Mouse (Mus musculus) layer of hippocampus, postnatal 14 days (tissue): ENCODE results near the gene Itpr2. TPM values are rescaled to one million over a fixed set of nuclear protein-coding genes. Genes with fewer than 3 reads are reported as not detected.

Experiments used
- DNase-seq, 2 experiments: peaks; one replicate each; pipeline ENCODE4 v3.0.0; 2021 to 2022; ENCODE audit warnings: low spot score in 2 of 2, mixed read lengths in 1 of 2
- long read RNA-seq, 2 experiments: library from polyadenylated mRNA; stranded (forward); transcript quantifications; one replicate each; pipeline ENCODE4 v2.0.0; 2021
- total RNA-seq, 2 experiments: library from RNA; stranded (reverse); gene quantifications; 2 replicates each; pipeline ENCODE4 v1.2.3; 2021

Gene Itpr2
- total RNA-seq, result 10 to 100 TPM; 32.3 to 35.0 TPM
- long read RNA-seq, experiment 1, partial matches to known transcripts, result 3 of 5 reads
- long read RNA-seq, experiment 1, other reads (novel, unspliced or antisense), result 2 of 5 reads
- long read RNA-seq, experiment 2, partial matches to known transcripts, result 3 of 4 reads
- long read RNA-seq, experiment 2, other reads (novel, unspliced or antisense), result 1 of 4 reads

DNA sequence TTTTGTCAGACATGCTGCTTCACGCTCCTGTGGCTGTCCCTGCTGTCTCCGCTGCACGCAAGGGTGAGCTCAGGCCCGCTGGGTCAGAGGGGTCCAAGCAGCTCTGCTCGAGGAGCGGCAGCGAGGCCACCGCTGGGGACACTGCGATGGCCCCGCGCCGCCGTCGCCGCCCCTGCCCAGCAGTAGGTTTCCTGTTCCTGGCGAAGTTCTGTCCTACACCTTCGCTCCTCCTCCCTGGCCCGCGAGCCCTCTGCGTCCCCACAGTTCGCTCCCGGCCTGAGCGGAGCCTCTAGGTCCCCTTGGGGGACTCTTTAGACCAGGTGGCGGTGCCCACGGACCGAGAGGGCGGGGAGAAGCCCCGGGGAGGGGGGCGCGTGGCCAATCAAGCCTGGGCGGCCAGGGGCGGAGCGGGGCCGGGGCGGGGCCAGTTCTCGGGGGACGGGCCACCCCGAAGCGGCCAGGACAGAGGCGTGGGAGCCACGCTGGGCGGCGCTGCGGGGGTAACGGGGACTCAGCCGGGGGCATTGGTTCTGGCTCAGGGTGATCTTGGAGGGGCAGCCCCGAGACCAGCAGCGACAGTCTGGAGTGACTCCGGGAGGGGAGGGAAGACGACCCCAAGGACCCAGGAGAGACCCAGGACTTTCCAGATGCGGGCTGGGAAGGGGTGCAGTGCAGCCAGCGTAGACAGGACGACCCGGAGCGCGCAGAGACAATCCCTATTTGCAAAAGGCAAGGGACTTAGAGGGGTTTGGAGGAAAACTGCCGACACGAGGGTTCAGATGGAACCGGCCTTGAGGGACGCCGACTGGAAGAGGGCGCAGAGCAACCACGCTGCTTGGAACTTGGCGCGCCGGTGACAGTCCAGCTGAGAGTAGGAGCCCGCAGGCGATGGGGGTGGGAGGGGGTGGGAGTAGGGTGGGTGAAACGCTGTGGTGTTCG, at the start of gene Itpr2:
Gene Itpr2 (minus strand): TSS at position 358 of the 939 bp plus-strand sequence.
- DNase-seq, result peak; percentile 72 to 80

DNA sequence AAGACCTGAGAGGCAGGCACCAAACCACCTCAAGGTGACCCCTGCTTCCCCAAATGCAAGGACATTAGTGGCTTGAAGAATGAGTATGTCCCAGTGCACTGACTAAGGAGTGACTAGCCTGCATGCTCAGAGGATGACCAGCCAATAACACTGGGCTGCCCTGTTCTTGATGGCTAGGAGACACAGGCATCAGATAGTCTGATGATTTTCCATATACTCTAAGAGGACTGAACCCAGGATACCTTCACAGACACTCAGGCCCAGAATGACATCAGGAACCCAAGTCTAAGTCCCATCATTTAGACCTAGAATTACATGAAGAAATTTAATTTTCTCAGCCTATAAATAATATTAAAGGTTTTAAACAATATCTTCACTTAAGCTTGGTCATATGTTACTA, 49.3 kb upstream of the Itpr2 start:
- DNase-seq, result no peak

DNA sequence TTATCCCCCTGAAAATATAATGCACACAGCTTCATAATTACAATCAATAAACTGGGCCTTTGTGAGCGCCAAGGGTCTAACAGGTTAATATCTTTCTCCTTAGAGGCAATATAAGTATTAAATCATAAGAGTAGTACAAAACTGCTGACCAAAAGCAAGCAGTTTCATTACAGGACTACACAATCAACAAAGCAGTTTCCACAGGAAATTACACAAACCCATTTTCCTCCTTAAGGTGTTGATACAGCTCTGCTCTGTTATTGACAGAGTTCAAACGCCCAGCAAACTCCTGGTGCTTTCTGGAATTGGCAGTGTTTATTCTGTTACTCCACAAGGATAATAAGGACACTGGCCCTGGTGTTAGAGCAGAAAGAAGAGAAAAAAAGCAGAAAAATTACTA, 48.4 kb upstream of the Itpr2 start:
- no peak for DNase-seq

DNA sequence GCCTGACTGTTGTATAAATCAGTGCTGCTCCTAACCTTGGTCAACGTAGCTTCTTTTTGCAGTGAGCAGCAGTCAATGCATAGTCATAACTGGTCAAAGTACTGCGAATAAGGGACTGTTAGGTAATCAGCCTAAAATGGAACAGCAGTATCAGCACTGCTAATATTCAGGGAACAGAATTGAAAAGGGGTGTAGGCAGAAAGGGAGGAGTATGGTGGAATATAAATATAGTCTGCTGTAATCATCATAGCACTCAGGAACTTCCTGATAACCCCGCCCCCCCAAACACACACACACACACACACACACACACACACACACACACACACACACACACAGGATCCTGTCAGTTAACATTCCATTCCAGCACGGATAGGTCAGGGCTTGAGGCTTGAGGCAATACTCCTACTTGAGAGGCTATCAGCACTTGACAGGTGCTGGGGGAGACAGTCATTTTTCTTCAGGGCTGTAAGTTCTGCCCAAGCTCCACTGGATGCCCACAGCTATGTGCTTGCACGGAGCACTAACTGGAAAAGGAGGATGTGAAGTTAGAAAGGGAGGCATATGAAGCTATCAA, 43.4 kb upstream of the Itpr2 start:
- DNase-seq, result no peak

DNA sequence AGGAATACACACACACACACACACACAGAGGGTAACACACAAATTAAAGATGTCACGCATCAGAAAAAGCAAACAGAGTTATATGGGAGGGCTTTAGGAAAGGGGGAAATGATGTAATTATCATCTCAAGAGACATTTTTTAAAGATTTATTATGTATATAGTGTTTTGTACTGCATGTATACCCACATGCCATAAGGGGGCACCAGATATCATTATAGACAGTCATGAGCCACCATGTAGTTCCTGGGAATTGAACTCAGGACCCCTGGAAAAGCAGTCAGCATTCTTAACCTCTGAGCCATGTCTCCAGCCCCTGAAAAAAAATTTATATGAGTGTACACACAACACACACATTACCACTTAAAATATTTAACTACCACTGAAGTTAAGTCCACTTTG, 42.6 kb upstream of the Itpr2 start:
- no peak for DNase-seq

DNA sequence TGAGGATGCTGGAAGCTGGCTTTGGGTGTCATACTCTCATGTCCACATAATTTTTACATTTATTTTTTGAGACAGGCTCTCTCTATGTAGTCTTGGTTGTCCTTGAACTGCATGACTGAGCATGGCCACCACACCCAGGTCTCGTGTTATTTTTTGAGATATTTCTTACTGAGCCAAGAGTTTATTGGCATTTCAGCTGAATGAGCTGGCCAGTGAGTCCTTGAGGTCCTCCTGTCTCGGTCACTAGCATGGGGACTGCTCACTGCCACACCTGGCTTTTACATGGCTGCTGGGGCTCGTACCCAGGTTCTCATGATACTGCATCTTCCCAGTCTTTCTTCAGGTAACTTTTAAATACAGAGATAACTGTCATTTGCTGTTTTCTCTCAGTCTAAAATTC, 38.4 kb upstream of the Itpr2 start:
- DNase-seq, result no peak

DNA sequence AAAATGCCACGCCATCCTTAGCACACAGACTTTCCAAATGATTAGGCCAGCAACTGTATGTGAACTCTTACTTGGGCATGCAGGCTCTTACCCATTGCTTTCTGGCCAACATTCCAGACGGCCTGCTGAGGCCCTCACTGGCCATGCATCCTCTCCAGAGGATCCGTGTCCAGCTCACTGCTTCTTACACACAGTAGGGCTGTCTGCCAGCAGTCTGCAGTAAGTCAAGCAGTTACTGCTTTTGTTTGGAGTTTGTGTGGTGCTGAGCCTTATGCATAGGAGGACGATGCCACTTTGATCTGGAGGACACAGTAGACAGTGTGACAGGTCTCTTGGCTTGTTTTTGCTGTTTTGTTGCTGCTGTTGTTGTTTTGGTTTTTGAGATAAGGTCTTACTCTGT, 36.6 kb upstream of the Itpr2 start:
- DNase-seq, result no peak

DNA sequence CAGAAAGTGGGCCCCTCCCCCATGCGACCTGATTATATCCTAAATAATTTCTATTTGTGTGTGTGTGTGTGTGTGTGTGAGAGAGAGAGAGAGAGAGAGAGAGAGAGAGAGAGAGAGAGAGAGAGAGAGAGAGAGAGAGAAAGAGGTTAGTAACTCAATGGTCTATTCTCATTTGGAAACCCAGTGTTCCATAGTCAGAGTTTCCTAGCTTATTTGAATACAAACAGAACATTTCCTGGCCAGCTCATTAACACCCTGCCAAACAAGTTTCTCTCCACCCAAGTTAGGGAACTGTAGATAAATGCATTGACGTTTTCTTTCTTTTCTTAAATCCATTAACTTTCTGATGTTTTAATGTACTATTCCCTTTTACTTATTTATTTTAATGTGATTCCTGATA, 36.0 kb upstream of the Itpr2 start:
- DNase-seq, result no peak

DNA sequence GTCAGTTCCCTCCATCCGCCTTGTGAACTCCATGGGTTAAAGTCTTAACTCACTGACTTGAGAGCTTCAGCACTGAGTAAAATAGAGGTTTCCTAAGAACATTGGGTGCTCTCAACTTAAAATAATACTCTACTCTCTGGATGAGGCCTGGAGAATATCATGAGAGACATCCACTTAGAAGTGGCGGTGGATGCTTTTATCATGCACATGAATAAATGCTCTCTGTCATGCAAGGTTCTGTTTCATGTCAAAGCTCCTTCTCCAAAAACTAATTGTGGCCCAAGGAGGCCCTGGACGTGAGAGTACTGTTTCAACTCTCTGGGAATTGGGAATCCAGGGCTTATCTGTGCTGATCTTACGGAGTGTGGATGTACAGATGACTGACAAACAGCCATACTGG, 35.1 kb upstream of the Itpr2 start:
- DNase-seq, result no peak

DNA sequence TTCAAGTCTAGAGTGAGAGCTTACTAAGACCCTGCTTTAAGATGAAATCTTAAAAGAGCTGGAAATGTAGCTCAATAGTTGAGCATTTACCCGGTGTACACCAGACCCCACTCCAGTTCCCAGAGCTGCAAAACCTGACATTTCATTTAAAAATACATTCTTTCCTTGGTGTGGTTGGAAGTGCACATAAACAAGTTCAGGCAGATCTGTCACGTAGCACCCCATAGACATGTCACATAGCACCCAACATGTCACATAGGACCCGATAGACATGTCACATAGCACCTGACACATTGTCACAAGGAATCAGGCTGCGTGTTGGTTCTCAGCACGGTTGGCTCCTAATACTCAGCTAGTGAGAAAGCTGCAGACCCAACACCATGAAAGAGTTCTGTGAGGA, 33.5 kb upstream of the Itpr2 start:
- DNase-seq, result no peak

DNA sequence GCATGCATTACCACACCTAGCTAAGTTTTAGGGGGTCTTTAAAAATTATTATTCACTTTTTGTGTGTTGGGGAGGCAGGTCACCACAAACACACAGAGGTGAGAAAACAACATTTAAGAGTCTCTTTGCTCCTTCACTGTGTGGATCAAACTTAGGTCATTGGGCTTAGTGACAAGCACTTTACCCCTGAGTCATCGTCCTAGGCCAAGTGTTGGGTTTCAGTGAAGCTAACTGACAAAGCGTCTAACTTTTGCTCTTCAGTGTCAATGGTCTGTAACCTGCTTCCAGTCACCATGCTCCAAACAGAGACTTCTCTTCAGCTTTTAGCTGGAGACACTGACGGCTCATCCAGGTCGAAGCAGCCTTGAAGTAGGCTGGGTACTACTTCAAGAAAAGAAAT, 31.1 kb upstream of the Itpr2 start:
- DNase-seq, result no peak

DNA sequence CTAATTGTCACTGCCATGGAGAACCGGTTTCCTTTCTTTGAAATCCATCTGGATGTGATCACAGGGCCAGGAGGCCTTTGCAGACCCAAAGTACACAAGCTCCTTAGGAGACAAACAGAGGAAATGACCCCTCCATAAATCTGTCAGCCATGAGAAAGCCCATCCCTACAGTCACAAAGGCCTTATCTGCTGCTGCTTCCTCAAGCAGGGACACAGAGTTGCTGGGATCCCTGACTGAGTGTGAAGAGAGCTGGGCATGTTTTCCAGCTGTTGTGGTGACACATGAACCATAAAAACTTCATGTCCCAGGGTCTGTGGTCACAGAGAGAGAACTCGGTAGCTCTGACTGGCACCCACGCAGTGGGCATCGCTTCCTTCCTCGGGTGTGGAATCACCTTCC, 28.7 kb upstream of the Itpr2 start:
- DNase-seq, result no peak

DNA sequence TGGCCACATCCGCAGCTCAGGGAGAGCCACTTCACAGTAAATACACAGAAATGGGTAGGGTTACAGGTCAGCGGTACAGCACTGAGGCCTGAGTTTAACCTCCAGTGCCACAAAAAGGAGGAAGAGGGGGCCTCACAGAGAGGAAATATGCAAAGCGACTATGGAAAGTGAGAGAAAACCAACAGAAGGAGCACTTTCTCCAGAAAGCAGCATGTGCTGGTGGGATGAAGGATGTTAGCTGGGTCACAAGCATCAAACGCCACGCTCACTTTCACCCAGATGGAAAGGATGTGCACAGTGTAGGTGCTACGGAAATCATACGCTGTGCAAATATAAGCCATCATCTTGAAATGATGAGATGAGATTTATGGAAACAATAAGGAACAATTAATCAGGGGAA, 28.3 kb upstream of the Itpr2 start:
- DNase-seq, result no peak

DNA sequence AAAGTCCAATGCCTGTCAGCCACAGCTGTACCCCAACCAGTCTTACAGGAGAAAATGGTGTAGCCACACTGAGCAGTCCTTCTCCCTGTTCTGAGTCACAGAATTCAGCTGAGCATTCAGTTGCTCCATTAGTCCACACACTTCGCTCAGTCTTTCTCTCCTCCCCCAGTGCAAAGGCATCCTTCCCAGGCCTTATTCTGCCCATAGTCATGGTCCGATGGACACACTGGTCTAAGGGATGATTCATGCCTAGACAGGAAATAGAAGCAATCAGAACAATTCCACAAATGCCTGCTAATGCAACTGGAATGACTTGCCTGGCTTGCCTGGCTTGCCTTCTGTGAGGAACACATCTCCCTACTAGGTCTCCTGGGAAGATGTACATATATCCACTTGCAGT, 25.5 kb upstream of the Itpr2 start:
- DNase-seq, result no peak

DNA sequence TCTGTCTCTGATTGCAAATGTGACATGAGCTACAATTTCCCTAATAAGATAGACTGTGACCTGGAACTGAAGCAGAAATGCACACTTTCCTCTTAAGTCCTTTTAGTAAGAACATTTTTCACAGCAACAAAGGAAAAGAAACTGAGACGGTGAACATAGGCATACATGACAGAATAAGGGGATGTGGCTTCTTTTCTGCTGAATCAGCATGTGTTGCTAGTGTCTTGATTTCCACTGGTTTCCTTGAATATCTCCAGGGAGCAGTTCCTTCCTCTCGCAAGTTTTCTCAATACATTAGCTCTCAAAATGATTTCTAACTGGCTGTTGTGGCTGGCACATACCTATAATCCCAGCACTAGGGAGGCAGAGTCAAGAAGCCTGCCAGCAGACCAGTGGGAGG, 23.5 kb upstream of the Itpr2 start:
- DNase-seq, result no peak

DNA sequence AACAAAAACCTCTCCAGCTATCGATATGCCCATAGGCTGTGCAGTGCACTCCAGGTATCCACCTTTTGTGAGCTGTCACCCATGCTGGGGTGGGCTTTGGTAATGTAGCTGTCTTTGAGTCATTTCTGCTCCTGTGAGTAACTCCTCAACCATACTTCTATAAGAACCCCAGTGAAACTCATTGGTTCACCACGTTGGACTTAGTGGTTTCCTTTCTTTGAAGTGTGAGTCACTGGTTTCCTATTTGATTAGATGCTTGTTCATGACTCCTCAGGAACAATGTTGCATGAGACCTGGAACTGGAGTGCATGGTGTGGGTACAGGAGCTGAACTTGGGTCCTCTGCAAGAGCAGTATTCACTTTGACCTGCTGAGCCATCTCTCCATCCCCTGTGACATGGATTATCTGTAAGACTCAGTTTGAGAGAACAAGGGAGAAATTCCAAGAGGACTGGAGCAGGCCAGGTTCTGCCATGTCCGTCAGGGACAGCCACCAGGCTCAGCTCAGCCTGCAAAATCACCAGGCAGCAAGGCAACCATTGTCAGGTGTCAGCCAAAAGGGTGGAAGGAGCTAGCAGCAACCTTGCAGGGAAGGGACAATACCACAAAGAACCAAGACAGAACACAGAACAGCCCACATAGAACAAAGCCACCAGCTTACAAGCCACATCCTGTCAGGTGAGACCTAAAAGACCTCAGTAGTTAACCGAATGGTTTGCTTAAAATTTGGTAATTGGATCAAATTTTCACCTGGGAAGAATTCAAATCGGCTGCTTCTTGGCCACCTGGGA, 19.6 kb upstream of the Itpr2 start:
- DNase-seq, result no peak

DNA sequence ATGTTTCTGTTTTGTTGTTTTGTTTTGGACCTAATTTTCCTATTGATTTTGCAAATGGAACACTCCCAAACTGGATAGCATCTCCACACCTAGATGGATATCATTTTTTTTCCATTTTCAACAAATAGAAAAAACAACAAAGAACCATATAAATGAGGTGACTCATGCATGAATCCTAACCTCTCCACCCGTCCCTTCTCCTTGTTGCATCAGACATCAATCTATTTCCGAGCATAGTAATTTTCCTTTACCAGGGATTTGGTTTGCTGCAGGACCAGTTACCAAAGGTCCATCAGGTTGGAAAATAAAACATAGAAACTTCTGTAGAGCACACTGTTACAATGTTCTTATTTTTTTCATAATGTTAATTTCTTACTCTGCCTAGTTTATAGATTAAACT, 17.0 kb upstream of the Itpr2 start:
- no peak for DNase-seq

DNA sequence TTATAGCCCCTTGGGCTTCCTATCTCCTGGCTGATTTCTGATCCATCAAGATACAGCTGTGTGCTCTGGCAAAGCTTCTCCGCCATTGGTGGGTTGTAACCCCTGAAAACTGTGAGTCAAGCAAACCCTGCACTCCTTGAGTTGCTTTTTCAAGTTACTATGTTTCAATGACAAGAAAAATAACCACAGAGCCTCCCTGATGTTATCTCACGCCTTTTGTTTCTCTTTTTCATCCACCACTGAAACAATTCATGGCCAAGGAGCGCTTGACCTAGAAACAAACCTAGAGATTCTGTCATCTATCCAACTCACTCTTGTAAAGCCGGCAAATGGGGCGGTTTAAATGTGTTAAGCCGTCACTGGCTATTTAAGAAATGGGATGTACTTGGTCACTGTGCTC, 13.9 kb upstream of the Itpr2 start:
- no peak for DNase-seq

DNA sequence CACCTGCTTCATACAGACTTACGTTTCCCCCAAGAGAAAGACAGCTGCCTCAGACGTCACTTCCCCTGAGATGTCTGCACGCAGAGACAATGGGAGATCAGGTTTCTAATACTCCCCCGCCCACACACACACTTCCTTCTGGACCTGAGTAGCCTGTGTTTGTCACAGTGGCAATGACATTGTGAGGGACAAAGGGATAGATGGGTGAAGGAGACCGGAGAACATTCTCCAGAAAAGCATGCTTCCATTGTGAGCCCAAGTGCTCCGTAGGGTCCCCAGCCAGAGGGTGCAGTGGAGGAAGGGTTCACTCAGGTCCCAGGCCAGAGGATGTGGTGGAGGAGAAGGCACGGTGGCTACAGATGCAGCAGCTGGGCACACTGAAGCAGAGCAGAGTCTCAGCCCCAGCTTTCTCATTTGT, 12.5 kb upstream of the Itpr2 start:
- DNase-seq, result no peak

DNA sequence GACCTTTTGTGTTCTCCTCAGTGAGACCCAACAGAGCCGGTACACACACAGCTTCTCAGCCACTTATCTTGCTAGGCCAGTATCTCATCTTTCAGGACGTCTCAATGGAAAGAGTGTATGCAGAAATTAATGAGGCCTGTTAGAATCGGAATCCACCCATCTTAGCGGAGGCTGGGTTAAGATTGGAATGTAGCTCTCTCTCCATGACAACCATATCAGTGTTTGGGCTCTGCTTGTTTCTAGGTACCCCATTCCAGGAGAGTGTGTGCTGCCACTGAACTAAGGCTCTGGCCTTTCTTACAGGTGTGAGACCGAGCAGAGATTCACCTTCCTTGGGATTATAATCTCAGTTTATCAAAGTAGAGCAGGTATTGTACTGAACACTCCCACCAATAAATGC, 11.9 kb upstream of the Itpr2 start:
- DNase-seq, result no peak

DNA sequence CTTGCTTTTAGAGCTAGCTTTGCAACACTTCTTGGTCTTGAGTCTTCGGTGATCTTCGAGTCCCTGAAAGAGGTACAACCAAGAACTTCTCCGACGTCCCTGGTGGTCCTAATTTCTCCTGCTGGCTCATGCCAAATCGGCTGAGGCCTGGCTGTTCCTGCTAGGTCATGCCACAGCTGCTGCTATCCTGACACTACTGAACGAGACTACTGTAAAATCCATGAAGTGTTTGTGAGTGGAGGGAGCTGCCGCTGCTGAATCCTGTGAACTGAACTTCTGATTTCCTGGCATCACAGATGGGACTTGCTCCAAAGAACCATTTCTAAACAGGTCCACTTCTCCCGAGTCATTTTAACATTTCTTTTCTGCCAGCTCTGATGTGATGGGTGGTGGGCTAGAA, 11.4 kb upstream of the Itpr2 start:
- no peak for DNase-seq

DNA sequence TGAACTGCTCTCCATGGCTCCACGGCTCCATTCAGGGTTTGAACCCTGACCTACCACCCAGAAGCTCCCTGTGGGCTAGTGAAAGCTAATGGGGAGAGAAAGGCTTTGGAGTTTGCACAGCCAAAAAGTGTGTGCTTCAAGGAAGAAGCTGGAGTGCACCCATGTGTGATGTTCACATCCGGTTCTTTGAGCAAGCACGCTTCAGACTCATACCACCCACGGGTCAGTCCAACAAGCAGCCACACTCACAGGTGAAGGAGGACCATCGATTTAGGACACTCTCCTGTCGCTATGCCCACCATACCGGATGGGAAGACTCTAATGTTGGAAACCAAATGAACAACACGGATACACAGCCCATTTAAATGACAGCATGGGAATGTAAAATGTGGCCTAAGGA, 9.5 kb upstream of the Itpr2 start:
- no peak for DNase-seq
